Mouse (Mus musculus): ENCODE data around the gene Ilf2.

DNA sequence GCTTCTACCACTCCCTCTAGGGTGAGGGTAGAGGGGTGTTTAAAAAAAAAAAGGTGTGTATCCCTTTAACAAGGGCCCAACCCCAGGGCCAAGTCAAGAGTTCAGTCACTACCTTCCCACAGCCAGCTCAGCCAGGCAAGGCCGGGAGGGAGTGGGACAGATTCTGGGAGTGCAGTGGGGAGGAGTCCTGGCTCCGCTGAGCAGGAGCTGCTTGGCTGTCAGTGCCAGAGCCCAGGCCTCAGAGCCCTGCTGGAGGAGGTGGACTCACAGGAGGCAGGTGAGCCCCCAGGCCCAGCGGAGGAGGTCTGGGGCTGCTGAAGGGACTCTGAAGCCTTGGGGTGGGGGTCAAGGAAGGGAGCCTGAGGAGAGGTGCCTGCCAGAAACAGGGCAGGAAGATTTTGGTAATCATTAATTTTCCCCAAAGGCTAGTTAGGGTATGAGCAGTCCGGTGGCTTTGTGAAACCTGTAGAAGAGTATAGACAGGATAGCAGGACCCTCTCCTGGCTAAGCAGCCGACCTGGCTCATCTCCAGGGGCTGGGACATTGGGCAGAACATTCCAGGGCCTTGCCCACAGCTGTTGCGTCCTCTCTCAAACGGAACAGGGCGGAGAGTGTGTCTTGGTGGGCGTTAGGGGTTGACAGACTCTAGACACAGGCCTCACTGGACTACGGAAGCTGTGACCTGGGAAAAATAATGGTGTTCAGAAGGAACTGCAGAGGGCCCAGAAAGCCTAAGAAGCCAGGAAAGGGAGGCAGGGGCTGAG lies 61.4 kb downstream of the Ilf2 start, which contains the start of gene S100a16:
- TF ChIP-seq POLR2A (IDR thresholded peaks at IDR 0.05; ENCODE audit: insufficient read length, low read depth) (peak; percentile 76), MAX (IDR thresholded peaks at IDR 0.05; ENCODE audit: low read depth) (no peak), E2F4 (IDR thresholded peaks at IDR 0.05; ENCODE audit: insufficient read depth) (no peak)
